ENCODE assay signal across 27 mouse cellular contexts in the genomic region with DNA sequence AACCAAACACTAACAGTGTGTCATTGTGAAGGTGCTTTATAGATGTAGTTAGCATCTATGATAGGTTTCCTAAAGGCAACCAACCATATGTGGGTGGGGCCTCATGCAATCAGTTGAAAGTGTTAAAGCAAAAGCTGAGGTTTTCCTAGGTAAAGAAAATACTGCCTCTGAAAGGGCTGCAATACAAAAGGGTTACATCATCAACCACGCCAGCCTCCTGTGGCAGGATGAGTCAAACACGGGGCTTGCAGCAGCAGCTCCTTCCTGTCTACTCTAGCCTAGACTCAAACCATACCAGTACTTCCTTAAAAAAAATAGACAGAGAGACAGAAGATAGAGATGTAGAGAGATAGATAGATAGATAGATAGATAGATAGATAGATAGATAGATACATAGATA. TPM values are rescaled to one million over a fixed set of nuclear protein-coding genes. Genes with fewer than 3 reads are reported as not detected.
DNase-seq lines count a peak whose midpoint lies in the region; ATAC-seq and TF ChIP-seq lines count a peak whose summit lies in the region.
"Had no signal": no experiment of that assay in that cellular context is flagged by ENCODE, and none has a peak within 500 bp of the region (broad histone marks: within the 10 kb centered on the region; RNA-seq: fewer than 3 reads in every experiment).

No protein-coding gene starts in this region.

- no peak for TF ChIP-seq CTCF in liver, postnatal 0 days (IDR thresholded peaks at IDR 0.05; ENCODE audit: low read depth)

- no peaks in the 10 kb centered on the region for H3K36me3 ChIP-seq in liver, postnatal 0 days (replicated peaks; ENCODE audit: insufficient read depth, low read length)
- no peaks in the 10 kb centered on the region for H3K36me3 ChIP-seq in liver, embryonic 11.5 days (ENCODE audit: control insufficient read depth, insufficient read depth, low read length)
- H3K36me3 ChIP-seq in forebrain, embryonic 14.5 days (ENCODE audit: control insufficient read depth, insufficient read depth, low read length) = no peaks in the 10 kb centered on the region
- H3K36me3 ChIP-seq: embryonic facial prominence, embryonic 15.5 days; forebrain, embryonic 10.5 days; G1E; heart, embryonic 13.5 days; liver, embryonic 15.5 days; midbrain, embryonic 10.5 days had no signal

- ATAC-seq in liver, postnatal 0 days = no peak
- no peak for ATAC-seq in liver, embryonic 11.5 days (replicated peaks; ENCODE audit: low FRiP score)
- peak; percentile 100 for ATAC-seq in granulocyte monocyte progenitor cell, adult 5-6 weeks (replicated peaks; ENCODE audit: poor library complexity, severe bottlenecking)
- peak; percentile 90 for ATAC-seq in neutrophil, adult 5-6 weeks (ENCODE audit: extremely low read depth, insufficient number of reproducible peaks, low FRiP score, poor library complexity, severe bottlenecking)
- no peak for ATAC-seq in forebrain, embryonic 14.5 days
- ATAC-seq: CD4-positive, CD25-positive, alpha-beta regulatory T cell, adult 4 months had no signal

- TF ChIP-seq EP300 in liver, postnatal 0 days (IDR thresholded peaks at IDR 0.05; ENCODE audit: low read depth) = no peak

- no peak overlapping the region for H3K9ac ChIP-seq in liver, postnatal 0 days (replicated peaks)
- no peak overlapping the region for H3K9ac ChIP-seq in liver, embryonic 11.5 days (ENCODE audit: low read depth, low read length)
- no peak overlapping the region for H3K9ac ChIP-seq in forebrain, embryonic 14.5 days (ENCODE audit: low read length)
- H3K9ac ChIP-seq: embryonic facial prominence, embryonic 15.5 days; heart, embryonic 13.5 days; liver, embryonic 15.5 days had no signal

- H3K27me3 ChIP-seq in liver, postnatal 0 days (ENCODE audit: insufficient read depth, low read length) = no peaks in the 10 kb centered on the region
- H3K27me3 ChIP-seq in liver, embryonic 11.5 days (replicated peaks; ENCODE audit: control insufficient read depth, insufficient read depth, low read length) = no peaks in the 10 kb centered on the region
- H3K27me3 ChIP-seq in forebrain, embryonic 14.5 days (replicated peaks; ENCODE audit: control insufficient read depth, insufficient read depth, low read length) = no peaks in the 10 kb centered on the region
- H3K27me3 ChIP-seq: embryonic facial prominence, embryonic 15.5 days; heart, embryonic 13.5 days; liver, embryonic 15.5 days had no signal

- H3K4me3 ChIP-seq in liver, postnatal 0 days (ENCODE audit: low read depth, low read length) = no peak overlapping the region
- H3K4me3 ChIP-seq in liver, embryonic 11.5 days (ENCODE audit: low read depth, low read length) = no peak overlapping the region
- H3K4me3 ChIP-seq in forebrain, embryonic 14.5 days (ENCODE audit: low read depth, low read length) = no peak overlapping the region
- H3K4me3 ChIP-seq: embryonic facial prominence, embryonic 15.5 days; forebrain, embryonic 10.5 days; heart, embryonic 13.5 days; liver, embryonic 15.5 days; midbrain, embryonic 10.5 days had no signal

- H3K9me3 ChIP-seq in liver, postnatal 0 days (ENCODE audit: low read length) = no peaks in the 10 kb centered on the region
- H3K9me3 ChIP-seq in liver, embryonic 11.5 days (ENCODE audit: control insufficient read depth, low read length) = no peaks in the 10 kb centered on the region
- H3K9me3 ChIP-seq in forebrain, embryonic 14.5 days (replicated peaks; ENCODE audit: control insufficient read depth, low read length) = no peaks in the 10 kb centered on the region
- H3K9me3 ChIP-seq: embryonic facial prominence, embryonic 15.5 days; forebrain, embryonic 10.5 days; G1E; heart, embryonic 13.5 days; liver, embryonic 15.5 days; midbrain, embryonic 10.5 days had no signal

- H3K4me2 ChIP-seq in liver, postnatal 0 days (ENCODE audit: low read depth, low read length) = no peak overlapping the region
- no peak overlapping the region for H3K4me2 ChIP-seq in liver, embryonic 11.5 days
- H3K4me2 ChIP-seq in forebrain, embryonic 14.5 days (ENCODE audit: low read length) = no peak overlapping the region
- H3K4me2 ChIP-seq: embryonic facial prominence, embryonic 15.5 days; heart, embryonic 13.5 days; liver, embryonic 15.5 days had no signal

- no peaks in the 10 kb centered on the region for H3K4me1 ChIP-seq in liver, postnatal 0 days (ENCODE audit: insufficient read depth)
- no peaks in the 10 kb centered on the region for H3K4me1 ChIP-seq in liver, embryonic 11.5 days (replicated peaks; ENCODE audit: control insufficient read depth, insufficient read depth, low read length)
- no peaks in the 10 kb centered on the region for H3K4me1 ChIP-seq in forebrain, embryonic 14.5 days (ENCODE audit: control insufficient read depth, insufficient read depth, low read length)
- H3K4me1 ChIP-seq: embryonic facial prominence, embryonic 15.5 days; forebrain, embryonic 10.5 days; heart, embryonic 13.5 days; liver, embryonic 15.5 days; midbrain, embryonic 10.5 days had no signal

- WGBS in liver, postnatal 0 days (ENCODE audit: insufficient replicate concordance) = 32% methylated on average over 2 of the region's 2 CpGs
- 43% methylated on average over 2 of the region's 2 CpGs for WGBS in liver, embryonic 11.5 days
- WGBS in forebrain, embryonic 14.5 days = 82% methylated on average over 2 of the region's 2 CpGs

- peak; percentile 26 for DNase-seq in liver, postnatal 0 days
- no peak for DNase-seq in liver, embryonic 11.5 days (ENCODE audit: low spot score)
- DNase-seq in Muller cell, postnatal 12 days (ENCODE audit: inconsistent ontology term) = peak; percentile 48
- no peak for DNase-seq in forebrain, embryonic 14.5 days (ENCODE audit: low spot score)
- DNase-seq in lung, adult 18-20 months = no peak
- no peak for DNase-seq in cerebellum, adult 9-10 months
- DNase-seq: adrenal gland, postnatal 14 days; cerebellum, adult 11 months; cerebellum, postnatal 14 days; embryo, embryonic 11 days; heart, adult 11 months; kidney, adult 9 months; kidney, postnatal 36 days; layer of hippocampus, adult 9-11 months; lung, postnatal 14 days had no signal

- H3K27ac ChIP-seq in liver, postnatal 0 days (ENCODE audit: low read depth) = no peak overlapping the region
- no peak overlapping the region for H3K27ac ChIP-seq in liver, embryonic 11.5 days (ENCODE audit: low read depth, low read length)
- no peak overlapping the region for H3K27ac ChIP-seq in forebrain, embryonic 14.5 days (ENCODE audit: low read depth, low read length)
- H3K27ac ChIP-seq: embryonic facial prominence, embryonic 15.5 days; forebrain, embryonic 10.5 days; heart, embryonic 13.5 days; liver, embryonic 15.5 days; midbrain, embryonic 10.5 days had no signal

RNA-seq across cellular contexts. Expression of gene Slc26a3, which starts 25.3 kb away (rescaled TPM):
- polyA plus RNA-seq in liver, postnatal 0 days (2015; fragmentation: Nextera tagmentation; extraction: Ambion mirVana) = 0.07 and 0.09 TPM in 2 replicates
- not detected in 2 replicates for polyA plus RNA-seq in liver, embryonic 11.5 days (2014; fragmentation: Nextera tagmentation; extraction: Ambion mirVana)
- not detected in 2 replicates for total RNA-seq in granulocyte monocyte progenitor cell, adult 5-6 weeks (2014; fragmentation: Nextera tagmentation)
- total RNA-seq in granulocyte monocyte progenitor cell, adult 5-6 weeks (2017) = not detected in 2 replicates
- total RNA-seq in neutrophil, adult 5-6 weeks (2017) = 0.49 TPM in 1 of 2 replicates, not detected in the other
- 0.07 and 0.17 TPM in 2 replicates for polyA plus RNA-seq in forebrain, embryonic 14.5 days (2014; fragmentation: Nextera tagmentation; extraction: Ambion mirVana)
- total RNA-seq: gastrocnemius, adult 18-20 months; midbrain, postnatal 0 days had no signal
- polyA plus RNA-seq: CD4-positive, CD25-positive, alpha-beta regulatory T cell, adult 4 months; forebrain, embryonic 10.5 days; G1E; heart, embryonic 13.5 days; neural tube, embryonic 11.5 days had no signal

Comparison
In these comparisons a context has a peak if more than half of its experiments do, and no peak if none do; other contexts are left out.
1. DNase-seq: peak in liver, postnatal 0 days (single experiment) and Muller cell, postnatal 12 days (single experiment); none in liver, embryonic 11.5 days (single experiment), forebrain, embryonic 14.5 days (single experiment), lung, adult 18-20 months (0 of 2) and cerebellum, adult 9-10 months (single experiment).
2. ATAC-seq: peak in granulocyte monocyte progenitor cell, adult 5-6 weeks (single experiment) and neutrophil, adult 5-6 weeks (single experiment); none in liver, postnatal 0 days (single experiment), liver, embryonic 11.5 days (single experiment) and forebrain, embryonic 14.5 days (single experiment).